Mouse (Mus musculus) retina, adult 2 months (tissue): ENCODE results near the gene Sh3rf1.
A peak's percentile ranks its signal among the peaks of the same experiment; 100 is the strongest.

ENCODE experiments used
- DNase-seq: peaks from one replicate; pipeline ENCODE4 v3.0.0-alpha.2; 2012; ENCODE audit warnings: low read depth, low spot score

Gene Sh3rf1

DNA sequence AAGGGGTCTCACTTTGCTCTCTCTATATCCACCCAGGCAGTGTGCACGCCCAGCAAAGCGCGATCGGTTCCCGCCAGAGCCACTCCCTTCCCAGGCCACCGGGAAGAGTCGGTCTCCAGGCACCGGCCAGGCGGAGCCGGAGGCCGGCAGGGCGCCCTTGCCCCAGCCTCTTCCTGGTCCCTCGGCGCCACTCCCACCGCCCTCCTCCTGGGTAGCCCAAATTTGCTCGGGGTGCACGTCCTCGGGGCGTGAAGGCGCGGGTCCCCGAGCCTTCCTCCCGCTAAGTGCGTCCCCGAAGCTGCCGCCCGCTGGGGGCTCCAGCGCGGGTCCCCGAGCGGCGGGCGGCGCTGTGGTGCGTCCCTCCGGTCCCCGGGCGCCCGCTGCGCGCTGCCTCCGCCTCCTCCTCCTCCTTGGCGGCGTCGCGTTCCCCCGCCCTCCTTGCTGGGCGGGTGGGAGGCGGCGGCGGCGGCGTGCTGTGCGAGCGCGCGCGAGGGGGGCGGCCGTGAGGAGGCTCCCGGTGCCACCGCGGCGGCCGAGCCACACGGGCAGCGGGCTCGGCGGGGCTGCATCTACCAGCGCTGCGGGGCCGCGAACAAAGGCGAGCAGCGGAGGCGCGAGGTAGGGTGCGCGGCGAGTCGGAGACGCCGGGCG lies at the start of gene Sh3rf1:
TSS of gene Sh3rf1 (plus strand) at position 144 of the 651 bp plus-strand sequence.
- DNase-seq, result peak; percentile 25

DNA sequence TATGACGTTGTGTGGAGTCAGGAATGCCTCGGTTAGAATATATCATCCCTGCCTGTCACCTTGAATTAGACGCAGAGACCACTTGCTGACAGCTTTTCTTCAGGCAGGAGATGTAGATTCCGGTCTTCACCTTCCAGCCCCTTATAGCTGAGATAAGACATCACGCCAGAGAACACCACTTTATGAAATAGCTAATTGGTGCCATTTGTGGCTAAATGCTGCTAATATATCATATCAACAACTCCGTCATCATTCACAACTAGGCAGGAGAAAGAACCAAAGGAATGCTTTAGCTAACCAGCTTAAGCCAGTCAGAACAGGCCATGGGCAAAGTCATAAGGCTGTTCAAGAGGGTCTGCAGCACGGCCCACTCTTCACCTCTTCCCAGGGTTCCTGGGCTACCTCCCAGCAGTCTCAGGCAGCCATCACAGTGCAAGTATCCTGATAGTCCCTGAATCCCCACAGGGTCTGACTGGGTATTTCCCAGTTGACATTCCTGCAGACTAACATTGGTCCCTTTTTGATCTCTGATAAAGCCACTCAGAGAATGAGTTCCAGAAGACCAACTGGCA lies 49.7 kb upstream of the Sh3rf1 start:
- DNase-seq, result no peak

GRCm38 (mm10) chr8:61175876-61176275 lies 47.8 kb upstream of the Sh3rf1 start:
- DNase-seq, result no peak

- no peak for DNase-seq
Measured at GRCm38 (mm10) chr8:61177680-61178593, 45.7 kb upstream of the Sh3rf1 start.

DNA sequence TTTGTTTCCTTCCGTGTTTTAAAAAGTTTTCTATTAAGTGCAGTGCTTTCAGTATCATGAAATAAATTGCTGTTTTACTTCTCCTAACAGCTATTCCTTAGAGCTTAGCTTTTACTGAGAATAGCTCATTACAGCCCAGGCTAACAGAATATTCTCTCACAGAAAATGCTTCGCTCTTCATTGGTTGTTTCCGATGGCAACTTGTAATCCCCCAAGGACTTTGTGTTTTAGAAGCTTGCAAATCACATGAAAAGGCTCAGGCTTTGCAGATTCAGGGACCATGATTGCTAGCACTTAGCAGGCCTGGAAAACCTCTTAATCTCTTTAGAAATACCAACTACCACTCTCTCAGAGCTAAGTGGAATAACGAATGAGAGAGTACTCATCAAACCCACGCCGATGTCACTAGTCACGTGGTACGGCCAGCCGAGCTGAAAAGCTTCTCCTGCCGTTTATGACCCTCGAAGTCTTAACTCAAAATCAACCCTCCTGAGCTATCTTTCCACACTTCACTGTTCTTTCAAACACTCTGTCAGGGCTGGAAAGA lies 45.0 kb upstream of the Sh3rf1 start:
- DNase-seq, result no peak

DNA sequence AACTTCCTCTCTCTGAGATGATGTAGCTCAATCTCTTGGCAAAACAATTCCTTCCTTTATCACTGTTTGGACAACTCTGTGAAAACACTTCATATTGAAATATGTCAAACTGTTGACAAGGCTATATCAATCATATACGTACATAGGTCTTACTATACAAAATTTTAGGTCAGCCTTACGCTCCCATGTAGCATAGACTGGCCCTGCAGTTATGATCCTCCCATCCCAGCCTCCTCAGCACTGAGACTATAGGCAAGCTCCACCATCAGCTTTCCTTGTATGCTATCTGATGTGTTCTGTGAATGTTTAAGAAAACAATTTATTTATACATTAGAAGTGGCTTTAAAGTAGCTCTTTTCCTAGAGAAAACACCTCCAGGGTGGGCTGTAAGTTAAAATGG lies 42.1 kb upstream of the Sh3rf1 start:
- no peak for DNase-seq

DNA sequence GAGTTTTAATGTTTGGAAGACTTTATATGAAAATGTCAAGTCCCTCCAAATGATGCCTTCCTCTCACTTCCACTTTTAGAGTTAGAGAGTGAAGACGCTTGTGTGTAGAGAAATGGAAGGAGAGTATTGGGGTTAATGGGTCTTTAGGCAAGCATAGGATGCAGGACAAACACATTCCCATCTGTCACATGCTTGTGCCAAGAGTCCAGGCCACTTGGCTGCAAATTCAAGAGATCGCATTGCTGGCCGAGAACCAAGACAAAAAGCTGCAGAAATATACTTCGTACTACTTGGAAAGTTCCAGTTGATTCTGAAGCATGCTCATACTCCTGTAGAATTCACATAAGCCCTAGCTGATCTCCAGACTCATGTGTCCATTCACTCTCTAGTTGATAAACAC lies 41.7 kb upstream of the Sh3rf1 start:
- no peak for DNase-seq

DNA sequence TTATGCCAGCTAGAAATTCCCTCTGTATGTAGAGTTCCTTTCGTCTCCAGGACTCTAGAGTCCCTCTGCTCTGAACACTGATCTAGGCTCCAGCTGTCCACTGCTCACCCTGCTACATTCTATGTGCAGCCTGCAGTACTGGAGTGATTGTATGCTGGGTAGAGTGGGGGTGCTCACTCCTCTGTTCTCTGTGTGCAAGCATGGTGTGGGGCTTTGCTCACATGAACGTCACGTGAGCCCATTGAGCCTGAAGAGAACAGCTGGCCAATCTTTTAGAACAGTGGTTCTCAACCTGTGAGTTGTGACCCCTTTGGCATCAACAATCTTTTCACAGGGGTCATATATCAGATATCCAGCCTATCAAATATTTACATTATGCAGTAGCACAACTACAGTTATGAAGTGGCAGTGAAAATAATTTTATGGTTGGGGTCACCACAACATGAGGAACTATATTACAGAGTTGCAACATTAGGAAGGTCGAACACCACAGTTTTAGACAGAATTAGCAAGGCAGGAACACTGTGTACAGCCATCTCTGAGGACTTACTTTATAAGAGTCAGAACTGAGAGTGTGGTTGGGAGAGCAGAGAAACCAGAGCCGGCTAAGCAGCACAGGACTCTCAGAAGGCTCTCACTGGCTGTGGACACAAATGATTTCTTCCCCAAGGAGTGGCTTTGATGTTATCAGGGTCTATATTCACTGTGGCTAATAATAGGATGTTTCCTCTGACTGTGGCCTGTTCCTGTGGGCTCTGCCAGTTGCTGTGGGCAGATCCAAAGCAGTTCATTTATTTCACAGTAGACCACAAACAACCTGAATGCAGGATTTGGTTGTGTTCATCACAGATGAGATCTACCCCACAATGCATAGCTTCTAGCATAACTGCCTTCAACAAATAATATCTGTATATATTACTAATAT lies 38.1 kb upstream of the Sh3rf1 start:
- DNase-seq, result no peak

DNA sequence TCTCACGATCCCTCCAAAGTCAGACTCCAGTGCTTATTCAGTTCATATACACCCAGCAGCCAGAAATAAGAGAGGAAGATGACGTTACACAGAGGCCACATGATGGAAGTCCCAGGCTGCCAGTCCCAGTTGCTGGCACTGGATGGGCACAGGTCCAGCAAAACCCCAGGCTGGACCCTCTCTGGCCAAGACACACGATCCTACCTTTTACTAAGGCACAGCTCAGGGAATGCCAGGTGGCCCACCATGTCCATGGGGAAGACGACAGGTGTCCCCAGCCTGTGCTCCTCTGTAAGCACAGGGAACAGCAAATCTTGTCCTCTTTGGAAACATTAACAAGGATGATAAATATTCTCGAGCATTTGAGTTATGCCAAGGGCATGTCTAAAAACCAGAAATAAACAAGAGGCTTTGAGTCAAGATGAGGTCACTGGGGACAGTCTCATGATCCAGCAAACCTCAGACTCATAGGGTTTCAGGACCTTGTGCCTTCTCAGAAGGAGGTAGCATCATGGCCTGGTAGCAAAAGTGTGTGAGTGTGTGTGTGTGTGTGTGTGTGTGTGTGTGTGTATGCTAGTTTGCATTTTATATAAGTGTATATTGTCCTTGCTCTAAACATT lies 29.3 kb upstream of the Sh3rf1 start:
- DNase-seq, result no peak

DNA sequence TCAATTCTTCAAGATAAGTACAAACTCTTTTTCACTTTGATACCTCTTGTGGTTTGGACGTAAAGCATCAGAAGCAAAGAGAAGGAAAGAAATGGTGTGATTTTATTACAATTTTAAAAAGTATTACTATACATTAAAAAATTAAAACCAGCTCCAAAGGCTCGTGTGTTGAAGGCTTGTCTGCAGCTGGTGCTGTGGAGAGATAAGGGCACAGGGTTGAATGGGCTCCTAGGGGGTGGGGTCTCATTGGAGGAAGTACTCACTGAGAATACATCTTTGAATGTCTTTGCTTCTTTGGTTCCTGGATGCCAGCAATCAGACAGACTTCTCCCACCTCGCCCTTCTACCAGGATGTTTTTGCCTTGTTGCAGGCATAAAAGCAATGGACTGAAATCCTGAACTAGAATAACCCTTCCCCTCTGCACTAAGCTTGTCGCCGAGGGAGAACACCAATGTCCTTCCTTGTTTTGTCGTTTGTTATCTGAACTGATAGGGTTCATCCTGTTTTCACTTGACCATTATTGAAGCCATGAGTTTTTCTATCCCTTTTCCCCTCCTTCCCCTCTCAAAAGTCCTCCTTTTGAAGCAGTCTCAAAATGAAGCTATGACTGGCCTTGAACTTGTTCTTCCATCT lies 23.3 kb upstream of the Sh3rf1 start:
- no peak for DNase-seq

- no peak for DNase-seq
Measured at GRCm38 (mm10) chr8:61203035-61203826, 20.4 kb upstream of the Sh3rf1 start.

DNA sequence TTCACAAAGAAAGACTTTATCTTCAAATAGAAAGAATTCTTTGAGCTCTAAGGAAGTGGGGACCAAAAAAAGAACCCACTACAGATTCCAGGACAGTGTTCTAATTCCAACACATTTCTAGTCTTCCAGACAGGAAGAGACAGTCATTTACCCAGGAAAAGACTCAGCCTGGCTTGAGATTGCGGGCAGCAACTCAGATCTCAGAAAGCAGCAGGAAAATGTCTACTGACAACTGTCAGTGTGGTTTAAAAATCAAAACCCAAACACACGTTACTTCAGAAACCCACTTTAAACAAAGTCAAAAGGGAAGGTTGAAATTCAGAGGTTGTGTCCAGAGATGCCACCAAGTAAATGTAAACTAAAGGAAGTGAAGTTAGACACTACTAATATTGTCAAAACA lies 16.8 kb upstream of the Sh3rf1 start:
- DNase-seq, result no peak

GRCm38 (mm10) chr8:61207636-61208035 lies 16.0 kb upstream of the Sh3rf1 start:
- no peak for DNase-seq

GRCm38 (mm10) chr8:61208719-61209118 lies 15.0 kb upstream of the Sh3rf1 start:
- DNase-seq, result no peak

GRCm38 (mm10) chr8:61210836-61211235 lies 12.8 kb upstream of the Sh3rf1 start:
- no peak for DNase-seq

DNA sequence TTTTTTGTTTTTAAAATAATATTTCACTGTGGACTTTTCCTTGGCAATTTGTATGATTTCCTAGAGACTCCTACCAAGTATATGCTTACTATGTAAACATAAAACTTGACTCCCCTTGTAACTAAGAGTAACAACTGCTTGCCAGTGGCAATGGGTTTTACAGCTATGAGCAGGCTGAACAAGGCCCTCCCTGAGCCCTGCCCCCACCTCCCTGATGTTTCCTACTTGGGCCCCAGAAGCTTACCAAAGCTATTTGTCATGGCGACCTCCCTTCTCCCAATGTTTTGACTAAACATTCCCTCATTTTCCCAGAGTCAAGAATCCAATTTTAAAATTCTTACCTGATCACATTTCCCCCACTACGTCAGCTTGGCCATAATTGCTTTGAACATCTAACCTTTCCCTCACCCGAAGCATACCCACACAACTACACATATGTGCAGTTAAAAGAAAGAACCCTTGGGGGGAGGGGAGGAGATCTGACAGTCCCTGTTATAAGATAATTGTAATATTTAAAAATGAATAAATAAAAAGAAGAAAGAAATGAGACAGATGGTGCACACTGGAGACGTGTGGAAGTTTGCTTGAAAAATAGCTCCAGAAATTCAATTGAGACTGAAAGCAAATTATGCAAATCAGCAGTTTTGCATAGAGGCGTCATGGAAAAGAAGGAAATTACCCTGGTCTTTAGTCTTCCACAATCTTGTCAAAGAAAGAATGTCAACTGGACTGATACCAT lies 8.4 kb upstream of the Sh3rf1 start:
- no peak for DNase-seq

DNA sequence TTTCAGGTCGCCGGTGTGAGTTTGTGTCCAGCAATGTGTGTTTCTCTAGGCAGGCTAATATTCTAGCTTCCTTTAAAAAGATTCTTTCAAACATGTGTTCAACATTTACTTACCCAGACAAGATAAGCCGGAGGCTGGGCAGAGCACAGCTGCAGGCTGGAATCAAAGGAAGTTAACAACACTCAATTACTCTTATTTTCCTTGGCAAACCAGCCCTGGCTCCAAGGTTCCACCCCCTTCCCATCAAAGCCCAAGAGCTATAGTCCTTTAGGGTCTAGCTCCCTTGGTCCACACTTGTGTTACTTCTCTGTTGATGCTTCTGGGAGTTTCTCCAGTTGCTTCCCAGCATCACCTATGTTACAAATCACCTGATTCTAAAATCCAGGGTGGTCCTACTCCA lies 6.7 kb upstream of the Sh3rf1 start:
- no peak for DNase-seq

DNA sequence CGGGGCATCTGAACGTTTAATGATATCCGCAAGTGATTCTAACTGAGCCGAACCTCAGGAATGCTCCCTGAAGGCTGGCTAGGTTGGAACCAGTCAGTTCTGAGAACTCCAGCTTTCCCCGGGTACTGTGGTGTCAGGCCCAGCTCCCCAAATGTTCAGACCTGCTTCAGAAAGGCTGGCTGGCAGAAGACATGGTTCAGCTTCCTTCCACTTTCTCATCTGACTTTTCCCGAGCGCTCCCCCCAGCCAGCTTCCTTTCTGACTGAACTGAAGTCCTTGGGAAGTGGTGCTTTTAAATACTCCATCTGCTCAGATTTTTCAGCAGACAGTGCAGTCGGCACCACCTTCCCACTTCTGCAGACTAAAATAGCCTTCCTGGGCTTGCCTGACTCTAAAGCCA lies 6.2 kb upstream of the Sh3rf1 start:
- no peak for DNase-seq

- no peak for DNase-seq
Measured at GRCm38 (mm10) chr8:61218439-61218838, 5.2 kb upstream of the Sh3rf1 start.
